Mouse (Mus musculus) CH12.LX (cell line): ENCODE data around the gene Ppef1.

Experiments
- BHLHE40 ChIP-seq: IDR thresholded peaks from 2 replicates; pipeline ENCODE4 v1.6.1; 2011; ENCODE audit warnings: mild to moderate bottlenecking, low read depth, low read length, improper control_type of control experiment
- CHD1 ChIP-seq: IDR thresholded peaks from 2 replicates; pipeline ENCODE4 v1.6.1; 2012; ENCODE audit warnings: low read depth, low read length, improper control_type of control experiment, inconsistent platforms
- CTCF ChIP-seq, 2 experiments: IDR thresholded peaks in 1 of 2; conservative IDR thresholded peaks in 1 of 2; 2 replicates each; pipeline ENCODE4 v1.5.1; 2011 to 2012; ENCODE audit warnings: low read depth in 2 of 2, low read length in 2 of 2, improper control_type of control experiment in 1 of 2, inconsistent platforms in 1 of 2, mild to moderate bottlenecking in 1 of 2, moderate library complexity in 1 of 2
- ELF1 ChIP-seq: IDR thresholded peaks from 2 replicates; pipeline ENCODE4 v1.6.1; 2014; ENCODE audit warnings: low read depth, mild to moderate bottlenecking, inconsistent platforms, low read length, improper control_type of control experiment
- EP300 ChIP-seq: IDR thresholded peaks from 2 replicates; pipeline ENCODE4 v1.6.1; 2011; ENCODE audit warnings: low read length, improper control_type of control experiment
- HCFC1 ChIP-seq: IDR thresholded peaks from 2 replicates; pipeline ENCODE4 v1.6.1; 2012; ENCODE audit warnings: low read depth, mild to moderate bottlenecking, inconsistent platforms, low read length, improper control_type of control experiment
- MAZ ChIP-seq: IDR thresholded peaks from 2 replicates; pipeline ENCODE4 v1.6.1; 2012; ENCODE audit warnings: low read depth, mild to moderate bottlenecking, inconsistent platforms, low read length, improper control_type of control experiment, moderate library complexity
- MEF2A ChIP-seq: IDR thresholded peaks from 2 replicates; pipeline ENCODE4 v1.6.1; 2014; ENCODE audit warnings: low read depth, mild to moderate bottlenecking, inconsistent platforms, low read length, improper control_type of control experiment, borderline replicate concordance
- POLR2A ChIP-seq: IDR thresholded peaks from 2 replicates; pipeline ENCODE4 v1.6.1; 2011; ENCODE audit warnings: low read depth, mild to moderate bottlenecking, improper control_type of control experiment, low read length
- RCOR1 ChIP-seq: conservative IDR thresholded peaks from 2 replicates; pipeline ENCODE4 v1.6.1; 2012; ENCODE audit warnings: low read depth, mild to moderate bottlenecking, inconsistent platforms, low read length, improper control_type of control experiment
- SIN3A ChIP-seq: IDR thresholded peaks from 2 replicates; pipeline ENCODE4 v1.6.1; 2012; ENCODE audit warnings: low read length, improper control_type of control experiment, inconsistent platforms
- ZC3H11A ChIP-seq: IDR thresholded peaks from 2 replicates; pipeline ENCODE4 v1.6.1; 2012; ENCODE audit warnings: low read depth, mild to moderate bottlenecking, inconsistent platforms, low read length, improper control_type of control experiment

- no peak for TF ChIP-seq BHLHE40
- TF ChIP-seq CTCF (conservative IDR thresholded peaks at IDR 0.05 in 1 of 2, IDR thresholded peaks at IDR 0.05 in 1 of 2; ENCODE audit: low read depth in 2 of 2, low read length in 2 of 2): no peak
- TF ChIP-seq EP300: no peak
- TF ChIP-seq HCFC1: no peak
- TF ChIP-seq RCOR1: no peak
- TF ChIP-seq MEF2A: no peak
- TF ChIP-seq POLR2A: no peak
- no peak for TF ChIP-seq ZC3H11A
- TF ChIP-seq MAZ: no peak
- TF ChIP-seq ELF1: no peak
- TF ChIP-seq CHD1: no peak
- TF ChIP-seq SIN3A: no peak
Observed at GRCm38 (mm10) chrX:160773033-160773432, 37.5 kb upstream of the Ppef1 start.
